Mouse (Mus musculus) forebrain, embryonic 13.5 days (tissue): Measurements from ENCODE around the gene Psors1c2. TPM values are rescaled to one million over a fixed set of nuclear protein-coding genes. Genes with fewer than 3 reads are reported as not detected.
A peak's percentile ranks its signal among the peaks of the same experiment; 100 is the strongest.

ENCODE experiments used
- ATAC-seq: fragments of 200-750 bp; cut with Nextera tagmentation; 2 replicates; pipeline ENCODE4 v1.8.0; 2017
- H3K27ac ChIP-seq: fragments of 300-500 bp; sonication (generic); 2 replicates; pipeline ENCODE4 v1.5.1; 2015; ENCODE audit warnings: inconsistent platforms, mild to moderate bottlenecking, moderate library complexity
- H3K27me3 ChIP-seq: fragments of 300-500 bp; sonication (generic); 2 replicates; pipeline ENCODE4 v1.6.1; 2015; ENCODE audit warnings: mild to moderate bottlenecking, inconsistent platforms
- H3K36me3 ChIP-seq: fragments of 300-500 bp; sonication (generic); 2 replicates; pipeline ENCODE4 v1.6.1; 2015; ENCODE audit warnings: mild to moderate bottlenecking, inconsistent platforms; ENCODE audit not compliant: poor library complexity, severe bottlenecking
- H3K4me1 ChIP-seq: fragments of 300-500 bp; sonication (generic); 2 replicates; pipeline ENCODE4 v1.6.1; 2015; ENCODE audit warnings: inconsistent platforms
- H3K4me2 ChIP-seq: fragments of 300-500 bp; sonication (generic); 2 replicates; pipeline ENCODE4 v1.6.1; 2015; ENCODE audit warnings: inconsistent platforms, mild to moderate bottlenecking, moderate library complexity
- H3K4me3 ChIP-seq: fragments of 300-500 bp; sonication (generic); 2 replicates; pipeline ENCODE4 v1.5.1; 2015; ENCODE audit warnings: mild to moderate bottlenecking, inconsistent platforms
- H3K9ac ChIP-seq: fragments of 300-500 bp; sonication (generic); 2 replicates; pipeline ENCODE4 v1.6.1; 2015; ENCODE audit warnings: mild to moderate bottlenecking, inconsistent platforms
- H3K9me3 ChIP-seq: fragments of 300-500 bp; sonication (generic); replicated peaks from 2 replicates; pipeline ENCODE4 v1.6.1; 2016; ENCODE audit warnings: inconsistent platforms
- WGBS: fragments of 180-500 bp; shearing (Covaris S2); methylation state at CpG from one replicate; pipeline ENCODE4 v1.1.7; 2015; 5-methylcytosine and 5-hydroxymethylcytosine counted together
- polyA plus RNA-seq: library from polyadenylated mRNA; unstranded; fragments of >200 nt; fragmentation: Nextera tagmentation; extraction: Ambion mirVana; gene quantifications from 2 replicates; pipeline ENCODE4 v1.2.1, GENCODE M21; 2015

Psors1c2 gene
- polyA plus RNA-seq, 1 experiment from 2014 or later = 2.1 TPM

DNA sequence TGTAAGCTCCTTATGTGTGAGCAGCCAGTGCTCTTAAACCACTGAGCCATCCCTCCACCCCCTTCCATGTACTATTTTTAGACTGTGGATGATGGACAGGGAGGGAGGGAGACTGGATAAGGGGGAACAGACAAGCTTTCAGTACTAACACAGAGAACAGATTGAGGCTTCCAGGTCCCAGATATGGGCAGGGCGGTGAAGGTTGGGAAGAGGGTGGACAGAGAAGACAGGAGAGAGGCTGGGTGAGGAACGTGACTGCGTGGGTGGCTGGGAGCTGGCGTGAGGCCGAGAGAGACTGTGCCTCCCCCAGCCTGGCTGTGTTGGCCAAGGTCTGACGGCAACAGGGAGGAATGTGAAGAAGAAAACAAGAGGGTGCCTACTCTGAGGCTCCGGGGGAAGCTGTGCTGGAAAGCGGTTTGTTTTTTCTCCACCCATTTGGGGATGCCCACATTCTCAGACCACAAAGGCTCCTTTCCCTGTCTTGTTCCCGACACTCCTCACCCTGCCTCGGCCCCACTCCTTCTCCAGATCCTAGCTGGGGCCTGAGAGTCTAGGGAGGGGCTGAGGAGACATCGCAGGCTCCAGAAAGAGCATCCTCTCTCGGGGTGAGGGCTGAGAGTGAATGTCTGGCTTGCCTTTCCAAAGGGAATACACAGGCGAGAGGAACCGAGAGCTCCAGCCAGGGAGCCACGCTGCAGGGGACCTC, 16.6 kb downstream of the Psors1c2 start:
- ATAC-seq = peak; percentile 41; the same call in 1 of the 2 replicates
- Histone ChIP-seq H3K4me1 (peaks cover 14% of the 10 kb centered on the region; the same call in 1 of the 2 replicates), H3K9me3 (no peaks in the 10 kb centered on the region), H3K4me2 (no peak overlapping the region), H3K27ac (0 out of 2 replicates have a peak overlapping the region, but pooled peaks have one; percentile 19), H3K27me3 (0 out of 2 replicates have a peak, but pooled peaks cover 3% of the 10 kb centered on the region), H3K36me3 (no peaks in the 10 kb centered on the region), H3K9ac (no peak overlapping the region), H3K4me3 (no peak overlapping the region)
- 57% methylated on average over 15 of the region's 15 CpGs for WGBS

DNA sequence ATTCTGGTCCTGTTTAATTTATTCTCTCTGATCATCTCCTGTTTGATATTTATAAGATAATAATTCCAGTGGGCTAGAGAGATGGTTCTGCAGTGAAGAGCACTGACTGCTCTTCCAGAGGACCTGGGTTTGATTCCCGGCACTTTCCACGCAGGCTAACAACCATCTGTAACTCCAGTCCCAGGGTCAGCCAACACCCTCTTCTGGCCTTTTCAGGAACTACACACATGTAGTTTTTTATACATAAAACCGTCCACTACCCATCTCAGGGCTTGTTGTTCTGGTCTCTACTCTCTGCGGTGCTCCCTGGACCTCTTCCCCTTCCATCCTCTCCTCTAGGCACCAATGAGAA, 17.1 kb downstream of the Psors1c2 start:
- WGBS = 94% methylated on average over 4 of the region's 4 CpGs
- ATAC-seq = no peak
- H3K4me1 ChIP-seq = peaks cover 14% of the 10 kb centered on the region; the same call in 1 of the 2 replicates
- no peak overlapping the region for H3K9ac ChIP-seq
- no peak overlapping the region for H3K4me2 ChIP-seq
- H3K27me3 ChIP-seq = 0 out of 2 replicates have a peak, but pooled peaks cover 3% of the 10 kb centered on the region
- H3K9me3 ChIP-seq = no peaks in the 10 kb centered on the region
- no peaks in the 10 kb centered on the region for H3K36me3 ChIP-seq
- H3K4me3 ChIP-seq = no peak overlapping the region
- no peak overlapping the region for H3K27ac ChIP-seq

DNA sequence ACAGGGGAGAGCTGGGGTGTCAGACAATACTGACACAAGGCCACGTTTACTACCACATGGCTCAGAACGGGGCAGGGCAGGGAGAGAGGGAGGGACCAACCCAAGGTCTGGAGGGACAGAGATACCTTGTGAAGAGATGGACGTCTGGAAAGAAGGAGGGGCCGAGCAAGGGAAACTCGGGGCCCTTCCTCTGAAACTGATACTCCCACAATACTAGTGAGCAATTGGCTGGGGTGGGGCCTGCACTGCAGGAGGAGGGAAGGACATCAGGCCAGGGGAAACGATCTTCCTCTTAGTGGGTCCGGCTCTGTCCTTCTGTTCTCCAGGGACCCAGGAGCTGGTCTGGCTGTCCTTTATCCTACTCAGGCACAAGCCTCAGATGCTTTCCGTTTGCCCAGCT, 17.9 kb downstream of the Psors1c2 start:
- H3K4me3 ChIP-seq = no peak overlapping the region
- no peak overlapping the region for H3K27ac ChIP-seq
- WGBS = 58% methylated on average over 8 of the region's 8 CpGs
- H3K27me3 ChIP-seq = 0 out of 2 replicates have a peak, but pooled peaks cover 3% of the 10 kb centered on the region
- ATAC-seq = no peak
- H3K9me3 ChIP-seq = no peaks in the 10 kb centered on the region
- H3K9ac ChIP-seq = no peak overlapping the region
- H3K4me2 ChIP-seq = no peak overlapping the region
- peaks cover 14% of the 10 kb centered on the region; the same call in 1 of the 2 replicates for H3K4me1 ChIP-seq
- H3K36me3 ChIP-seq = no peaks in the 10 kb centered on the region

DNA sequence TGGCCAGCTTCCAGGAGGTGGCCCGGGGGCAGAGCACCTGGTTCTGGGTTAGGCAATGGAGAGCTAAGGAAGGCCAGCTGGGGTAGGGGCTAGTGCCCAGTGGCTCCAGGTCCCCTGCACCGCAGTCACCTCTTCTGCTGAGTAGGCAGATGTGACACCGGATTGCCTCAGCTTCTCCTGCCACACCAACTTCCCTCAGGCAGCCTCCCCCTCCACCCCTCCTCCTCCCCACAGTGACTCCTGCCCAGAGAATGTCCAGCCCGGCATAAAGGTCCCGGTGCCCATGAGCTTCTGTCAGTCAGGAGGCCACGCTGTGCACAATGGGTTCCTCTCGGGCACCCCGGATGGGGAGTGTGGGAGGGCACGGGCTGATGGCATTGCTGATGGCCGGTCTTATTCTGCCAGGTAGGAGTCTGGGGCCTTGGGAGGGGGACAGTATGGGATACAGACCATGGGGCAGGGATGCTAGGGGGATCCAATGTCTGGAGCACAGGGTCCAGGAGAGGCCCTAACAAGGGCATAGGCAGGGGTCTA, 18.9 kb downstream of the Psors1c2 start, which contains the start of gene Cdsn:
TSS of gene Cdsn (plus strand) at position 248 of the 534 bp plus-strand sequence.
- Histone ChIP-seq H3K27me3 (0 out of 2 replicates have a peak, but pooled peaks cover 3% of the 10 kb centered on the region), H3K9me3 (no peaks in the 10 kb centered on the region), H3K4me3 (no peak within 1 kb of the TSS), H3K36me3 (no peaks in the 10 kb centered on the region), H3K4me2 (no peak within 1 kb of the TSS), H3K27ac (no peak within 1 kb of the TSS), H3K4me1 (peaks cover 8% of the 10 kb centered on the region; the same call in 1 of the 2 replicates), H3K9ac (no peak within 1 kb of the TSS)
- WGBS = 73% methylated on average over 10 of the region's 10 CpGs
- no peak for ATAC-seq

DNA sequence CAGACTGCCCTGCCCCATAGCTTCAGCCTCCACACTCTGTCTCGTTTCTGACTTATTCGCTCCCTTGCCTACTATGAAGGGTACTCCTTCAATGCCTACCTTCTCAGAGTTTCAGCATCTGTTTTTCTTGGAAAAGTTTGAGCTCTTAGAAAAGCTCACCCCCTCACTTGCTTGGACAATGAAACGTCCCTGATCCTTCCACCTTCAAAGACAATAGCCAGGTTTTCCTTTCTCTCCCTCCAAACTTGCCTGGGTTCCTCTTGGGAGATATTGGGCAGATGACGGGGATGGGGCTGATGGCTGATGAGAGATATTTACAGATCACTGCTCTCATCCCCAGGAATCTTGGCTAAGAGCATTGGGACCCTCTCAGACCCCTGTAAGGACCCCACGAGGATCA, 21.3 kb downstream of the Psors1c2 start:
- H3K27ac ChIP-seq = no peak overlapping the region
- no peak overlapping the region for H3K9ac ChIP-seq
- no peaks in the 10 kb centered on the region for H3K9me3 ChIP-seq
- WGBS = 80% methylated on average over 5 of the region's 5 CpGs
- H3K36me3 ChIP-seq = no peaks in the 10 kb centered on the region
- no peak for ATAC-seq
- 0 out of 2 replicates have a peak, but pooled peaks cover 3% of the 10 kb centered on the region for H3K4me1 ChIP-seq
- no peak overlapping the region for H3K4me2 ChIP-seq
- H3K4me3 ChIP-seq = no peak overlapping the region
- H3K27me3 ChIP-seq = no peaks in the 10 kb centered on the region

DNA sequence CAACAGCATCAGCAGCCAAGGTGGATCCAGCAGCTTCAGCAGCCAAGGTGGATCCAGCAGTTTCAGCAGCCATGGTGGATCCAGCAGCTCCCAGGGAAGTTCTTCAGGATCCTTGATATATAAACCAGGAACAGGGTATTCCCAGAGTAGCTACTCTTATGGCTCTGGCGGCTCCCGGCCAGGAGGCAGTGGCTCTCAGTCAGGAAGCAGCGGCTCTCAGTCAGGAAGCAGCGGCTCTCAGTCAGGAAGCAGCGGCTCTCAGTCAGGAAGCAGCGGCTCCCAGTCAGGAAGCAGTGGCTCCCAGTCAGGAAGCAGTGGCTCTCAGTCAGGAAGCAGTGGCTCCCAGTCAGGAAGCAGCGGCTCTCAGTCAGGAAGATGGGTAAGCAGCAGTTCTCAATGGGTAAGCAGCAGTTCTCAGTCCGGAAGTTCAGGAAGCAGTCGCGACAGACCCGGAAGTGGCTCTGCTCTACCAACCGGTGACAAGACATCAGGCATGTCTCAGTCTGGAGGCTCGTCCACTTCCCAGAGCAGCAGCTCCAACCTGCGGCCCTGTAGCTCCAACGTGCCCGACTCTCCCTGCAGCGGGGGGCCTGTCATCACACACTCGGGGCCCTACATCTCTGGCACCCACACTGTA, 21.9 kb downstream of the Psors1c2 start:
- Histone ChIP-seq H3K4me1 (no peaks in the 10 kb centered on the region), H3K27me3 (no peaks in the 10 kb centered on the region), H3K9me3 (no peaks in the 10 kb centered on the region), H3K36me3 (no peaks in the 10 kb centered on the region), H3K4me3 (no peak overlapping the region), H3K27ac (no peak overlapping the region), H3K9ac (no peak overlapping the region), H3K4me2 (no peak overlapping the region)
- no peak for ATAC-seq
- whole genome bisulfite sequencing = 94% methylated on average over 18 of the region's 18 CpGs

DNA sequence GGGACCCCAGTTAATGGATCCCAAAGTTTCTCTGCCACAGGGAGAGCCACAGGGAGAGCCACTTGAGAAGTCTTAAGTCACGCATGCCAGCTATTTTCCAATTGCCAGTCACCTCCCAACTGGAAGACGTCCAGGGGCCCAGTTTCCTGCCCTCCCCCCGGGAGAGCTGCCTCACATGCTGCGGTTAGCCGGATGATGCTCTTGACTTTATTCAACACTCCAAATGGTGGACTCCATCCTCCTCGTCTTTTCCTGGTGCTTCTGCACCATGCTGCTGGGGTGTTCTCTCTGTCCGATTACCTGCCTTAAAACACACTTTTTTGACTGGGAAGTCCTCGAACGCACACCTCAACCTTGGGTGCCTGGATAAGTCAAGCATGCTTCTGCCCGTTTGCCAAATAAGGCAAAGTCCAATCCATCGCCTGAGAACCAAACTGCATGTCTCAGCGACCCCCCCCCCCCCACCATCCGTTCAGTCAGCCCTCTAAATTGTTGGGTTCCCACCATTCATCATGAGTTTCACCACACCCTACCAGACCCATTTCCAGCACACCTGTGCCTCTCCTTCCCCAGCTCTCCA, 23.3 kb downstream of the Psors1c2 start:
- no peaks in the 10 kb centered on the region for H3K4me1 ChIP-seq
- 90% methylated on average over 13 of the region's 13 CpGs for WGBS
- H3K36me3 ChIP-seq = no peaks in the 10 kb centered on the region
- no peak overlapping the region for H3K9ac ChIP-seq
- H3K27ac ChIP-seq = no peak overlapping the region
- H3K4me3 ChIP-seq = no peak overlapping the region
- ATAC-seq = no peak
- no peak overlapping the region for H3K4me2 ChIP-seq
- H3K27me3 ChIP-seq = no peaks in the 10 kb centered on the region
- H3K9me3 ChIP-seq = no peaks in the 10 kb centered on the region

DNA sequence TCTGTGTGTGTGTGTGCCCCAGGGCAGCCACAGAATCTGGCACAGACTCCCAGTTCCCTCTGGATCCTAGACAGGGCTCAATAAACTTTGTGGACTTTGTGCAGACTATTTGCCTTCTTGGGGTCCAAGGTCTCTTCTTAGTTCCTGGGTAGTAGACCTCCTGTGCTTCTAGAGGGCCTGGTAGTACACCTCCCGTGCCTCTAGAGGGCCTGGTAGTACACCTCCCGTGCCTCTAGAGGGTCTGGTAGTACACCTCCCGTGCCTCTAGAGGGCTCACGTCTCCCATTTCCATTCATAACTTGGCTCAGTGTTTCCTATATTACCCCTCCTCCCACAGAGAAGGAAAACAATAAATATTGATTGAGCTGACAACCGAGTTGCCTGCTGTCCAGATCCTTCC, 23.8 kb downstream of the Psors1c2 start:
- Histone ChIP-seq H3K4me3 (no peak overlapping the region), H3K9me3 (no peaks in the 10 kb centered on the region), H3K27ac (no peak overlapping the region), H3K9ac (no peak overlapping the region), H3K4me1 (no peaks in the 10 kb centered on the region), H3K36me3 (no peaks in the 10 kb centered on the region), H3K4me2 (no peak overlapping the region), H3K27me3 (no peaks in the 10 kb centered on the region)
- 31% methylated on average over 5 of the region's 5 CpGs for WGBS
- no peak for ATAC-seq

DNA sequence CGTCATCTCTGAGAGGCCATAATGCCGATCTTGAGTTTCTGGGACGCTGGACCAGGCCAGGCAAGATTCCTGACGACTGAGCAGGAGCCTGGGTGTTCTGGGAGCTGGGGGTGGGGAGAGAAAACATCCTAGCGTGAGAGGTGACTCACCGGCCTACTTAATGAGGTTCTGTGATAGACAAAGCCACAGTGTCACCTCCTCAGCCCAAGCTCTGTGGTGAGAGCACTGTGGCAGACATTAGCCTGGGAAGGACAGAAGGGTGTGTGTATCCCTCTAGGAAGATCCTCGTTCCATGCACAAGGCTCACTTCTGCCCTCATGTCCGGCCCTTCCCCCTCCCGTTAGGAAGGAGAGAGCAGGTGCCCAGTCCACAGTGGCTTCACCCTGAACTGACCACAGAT, 24.4 kb downstream of the Psors1c2 start:
- Histone ChIP-seq H3K9me3 (no peaks in the 10 kb centered on the region), H3K4me2 (no peak overlapping the region), H3K36me3 (no peaks in the 10 kb centered on the region), H3K27ac (no peak overlapping the region), H3K27me3 (no peaks in the 10 kb centered on the region), H3K4me3 (no peak overlapping the region), H3K4me1 (no peaks in the 10 kb centered on the region), H3K9ac (no peak overlapping the region)
- 87% methylated on average over 9 of the region's 9 CpGs for WGBS
- no peak for ATAC-seq

DNA sequence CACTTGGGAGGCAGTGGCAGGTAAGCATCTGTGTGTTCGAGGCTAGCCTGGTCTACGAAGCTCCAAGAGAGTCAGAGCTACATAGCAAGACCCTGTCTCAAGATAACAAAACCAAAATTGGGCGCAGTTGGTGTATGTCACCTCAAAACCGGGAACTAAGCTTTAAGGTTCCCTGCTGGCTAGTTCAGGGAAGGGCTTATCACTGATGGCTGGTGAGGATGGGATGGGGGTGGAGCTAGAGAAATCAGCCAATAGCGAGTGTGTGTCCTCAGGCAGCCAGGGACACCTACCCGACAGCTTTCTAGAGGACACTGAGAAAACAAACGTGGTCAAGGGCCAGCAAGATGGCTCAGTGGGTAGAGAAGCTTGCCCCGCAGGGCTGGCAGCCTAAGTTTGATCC, 25.2 kb downstream of the Psors1c2 start:
- Histone ChIP-seq H3K4me1 (no peaks in the 10 kb centered on the region), H3K36me3 (no peaks in the 10 kb centered on the region), H3K4me2 (no peak overlapping the region), H3K4me3 (no peak overlapping the region), H3K27me3 (no peaks in the 10 kb centered on the region), H3K27ac (no peak overlapping the region), H3K9ac (no peak overlapping the region), H3K9me3 (no peaks in the 10 kb centered on the region)
- ATAC-seq = no peak
- 61% methylated on average over 8 of the region's 8 CpGs for WGBS

DNA sequence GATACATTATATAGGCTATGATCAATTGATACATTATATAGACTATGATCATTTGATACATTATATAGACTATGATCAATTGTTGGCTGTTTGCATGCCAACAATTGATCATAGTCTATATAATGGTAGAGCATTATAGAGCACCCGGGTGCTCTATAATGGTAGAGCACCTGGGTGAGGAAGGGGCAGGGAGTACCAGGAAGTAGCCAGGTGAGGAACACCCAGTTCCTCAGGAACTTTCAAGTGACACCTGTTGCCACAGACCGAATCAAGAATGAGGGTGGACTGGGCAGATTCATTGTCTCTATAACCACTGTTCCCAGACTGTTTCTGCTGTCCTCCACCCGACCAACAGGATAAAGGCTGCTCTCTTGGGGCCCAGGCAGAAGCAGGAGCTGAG, 34.1 kb downstream of the Psors1c2 start, which contains the start of gene 2300002M23Rik:
TSS of gene 2300002M23Rik (plus strand) at position 301 of the 400 bp plus-strand sequence.
- H3K4me3 ChIP-seq = no peak within 1 kb of the TSS
- H3K36me3 ChIP-seq = no peaks in the 10 kb centered on the region
- 61% methylated on average over 3 of the region's 3 CpGs for WGBS
- no peak within 1 kb of the TSS for H3K27ac ChIP-seq
- no peaks in the 10 kb centered on the region for H3K9me3 ChIP-seq
- H3K27me3 ChIP-seq = peaks cover 17% of the 10 kb centered on the region
- no peak for ATAC-seq
- no peak within 1 kb of the TSS for H3K9ac ChIP-seq
- H3K4me2 ChIP-seq = no peak within 1 kb of the TSS
- H3K4me1 ChIP-seq = peaks cover 10% of the 10 kb centered on the region

DNA sequence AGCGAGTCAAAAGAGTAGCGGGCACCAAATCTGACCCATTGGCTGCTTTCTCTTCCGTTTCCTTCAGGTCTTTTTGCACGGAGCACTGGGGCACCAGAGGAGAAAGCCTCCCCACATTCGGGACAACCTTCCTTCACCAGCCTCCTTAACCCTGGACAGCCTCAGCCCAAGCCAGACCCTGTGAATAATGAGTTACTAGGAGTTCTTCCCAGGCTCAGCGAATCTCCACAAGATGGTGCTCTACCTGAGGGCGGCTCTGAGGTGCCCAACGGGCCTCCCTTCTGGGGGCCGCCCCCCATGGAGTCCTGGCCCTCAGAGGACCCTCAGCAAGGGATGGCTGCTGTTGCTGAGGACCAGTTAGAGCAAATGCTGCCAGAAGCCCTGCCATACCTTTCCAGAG, 34.8 kb downstream of the Psors1c2 start:
- Histone ChIP-seq H3K27me3 (peaks cover 17% of the 10 kb centered on the region), H3K9ac (no peak overlapping the region), H3K27ac (no peak overlapping the region), H3K4me1 (peaks cover 10% of the 10 kb centered on the region), H3K9me3 (no peaks in the 10 kb centered on the region), H3K4me3 (no peak overlapping the region), H3K4me2 (no peak overlapping the region), H3K36me3 (no peaks in the 10 kb centered on the region)
- no peak for ATAC-seq
- whole genome bisulfite sequencing = 18% methylated on average over 9 of the region's 9 CpGs
